22 mouse cellular contexts compared by ENCODE assay signal in genomic region chr12:110948082-110948909, GRCm38 (mm10). TPM values are rescaled to one million over a fixed set of nuclear protein-coding genes. Genes with fewer than 3 reads are reported as not detected.
A peak's percentile ranks its signal among the peaks of the same experiment; 100 is the strongest.
DNase-seq lines count a peak whose midpoint lies in the region; ATAC-seq and TF ChIP-seq lines count a peak whose summit lies in the region.
"Had no signal": no experiment of that assay in that cellular context is flagged by ENCODE, and none has a peak within 500 bp of the region (broad histone marks: within the 10 kb centered on the region; RNA-seq: fewer than 3 reads in every experiment).

No protein-coding gene starts in this region.

- 73% methylated on average over 6 of the region's 6 CpGs for WGBS in bone marrow, adult 2 months
- 80% methylated on average over 6 of the region's 6 CpGs for WGBS in liver, postnatal 0 days (ENCODE audit: insufficient replicate concordance)
- WGBS in kidney, adult 2 months: 94% methylated on average over 6 of the region's 6 CpGs

- DNase-seq in gastrocnemius, adult 18-20 months (ENCODE audit: low spot score): peak; percentile 65
- DNase-seq in gastrocnemius, postnatal 10 days: no peak
- DNase-seq in heart, postnatal 4 days: peak; percentile 36
- DNase-seq in heart, adult 11 months: no peak
- no peak for DNase-seq in liver, postnatal 0 days
- DNase-seq in kidney, adult 2 months: no peak
- DNase-seq in adrenal gland, adult 2 months: no peak
- DNase-seq: adrenal gland, postnatal 36 days; cerebellum, adult 11 months; cerebellum, postnatal 25 days; embryo, embryonic 11 days; kidney, postnatal 36 days; layer of hippocampus, adult 9-11 months; lung, embryonic 14.5 days; midbrain, embryonic 14.5 days; thymus, postnatal 25 days had no signal

- no peaks in the 10 kb centered on the region for H3K27me3 ChIP-seq in liver, postnatal 0 days (ENCODE audit: insufficient read depth, low read length)
- no peaks in the 10 kb centered on the region for H3K27me3 ChIP-seq in kidney, adult 2 months (replicated peaks; ENCODE audit: control insufficient read depth, insufficient read depth, low read length)
- H3K27me3 ChIP-seq: forebrain, embryonic 15.5 days; intestine, embryonic 15.5 days; megakaryocyte, embryonic 14.5 days had no signal

- peaks cover 18% of the 10 kb centered on the region for H3K36me3 ChIP-seq in liver, postnatal 0 days (replicated peaks; ENCODE audit: insufficient read depth, low read length)
- H3K36me3 ChIP-seq in kidney, adult 2 months (ENCODE audit: control insufficient read depth, insufficient read depth, low read length): 0 out of 2 replicates have a peak, but pooled peaks cover 2% of the 10 kb centered on the region
- H3K36me3 ChIP-seq: intestine, embryonic 15.5 days had no signal

- H3K9ac ChIP-seq in liver, postnatal 0 days (replicated peaks): no peak overlapping the region
- H3K9ac ChIP-seq: forebrain, embryonic 15.5 days; intestine, embryonic 15.5 days; lung, embryonic 14.5 days had no signal

- no peak overlapping the region for H3K4me3 ChIP-seq in bone marrow, adult 2 months (replicated peaks; ENCODE audit: control insufficient read depth, low read depth, low read length)
- no peak overlapping the region for H3K4me3 ChIP-seq in liver, postnatal 0 days (ENCODE audit: low read depth, low read length)
- no peak overlapping the region for H3K4me3 ChIP-seq in kidney, adult 2 months (ENCODE audit: insufficient read depth, low read depth, low read length)
- H3K4me3 ChIP-seq: forebrain, embryonic 15.5 days; hindbrain, embryonic 10.5 days; intestine, embryonic 15.5 days; megakaryocyte, embryonic 14.5 days had no signal

- ATAC-seq in liver, postnatal 0 days: peak; percentile 44; the same call in 1 of the 2 replicates
- ATAC-seq: forebrain, embryonic 15.5 days; hindbrain, embryonic 16.5 days; intestine, embryonic 15.5 days had no signal

- H3K4me1 ChIP-seq in bone marrow, adult 2 months (ENCODE audit: control insufficient read depth, insufficient read depth, low read length): peaks cover 1% of the 10 kb centered on the region; the same call in 1 of the 2 replicates
- H3K4me1 ChIP-seq in liver, postnatal 0 days (ENCODE audit: insufficient read depth): peaks cover 4% of the 10 kb centered on the region
- H3K4me1 ChIP-seq in kidney, adult 2 months (ENCODE audit: control insufficient read depth, insufficient read depth, low read length): no peaks in the 10 kb centered on the region
- H3K4me1 ChIP-seq: forebrain, embryonic 15.5 days; hindbrain, embryonic 10.5 days; intestine, embryonic 15.5 days had no signal

- no peak for TF ChIP-seq CTCF in bone marrow, adult 2 months (IDR thresholded peaks at IDR 0.05; ENCODE audit: control insufficient read depth, insufficient read depth, low read length)
- no peak for TF ChIP-seq CTCF in liver, postnatal 0 days (IDR thresholded peaks at IDR 0.05; ENCODE audit: low read depth)
- TF ChIP-seq CTCF in kidney, adult 2 months (conservative IDR thresholded peaks at IDR 0.05; ENCODE audit: insufficient read depth, insufficient read length, low read depth, low read length): no peak

- no peak for TF ChIP-seq EP300 in liver, postnatal 0 days (IDR thresholded peaks at IDR 0.05; ENCODE audit: low read depth)

- H3K9me3 ChIP-seq in liver, postnatal 0 days (ENCODE audit: low read length): no peaks in the 10 kb centered on the region
- H3K9me3 ChIP-seq: forebrain, embryonic 15.5 days; hindbrain, embryonic 10.5 days; intestine, embryonic 15.5 days; megakaryocyte, embryonic 14.5 days had no signal

- no peak for TF ChIP-seq POLR2A in bone marrow, adult 2 months (IDR thresholded peaks at IDR 0.05; ENCODE audit: borderline replicate concordance, control insufficient read depth, low read depth, low read length)
- no peak for TF ChIP-seq POLR2A in kidney, adult 2 months (IDR thresholded peaks at IDR 0.05; ENCODE audit: low read depth, low read length)

- no peak overlapping the region for H3K4me2 ChIP-seq in liver, postnatal 0 days (ENCODE audit: low read depth, low read length)
- H3K4me2 ChIP-seq: forebrain, embryonic 15.5 days; intestine, embryonic 15.5 days; lung, embryonic 14.5 days had no signal

- 0 out of 2 replicates have a peak overlapping the region, but pooled peaks have one; percentile 5 for H3K27ac ChIP-seq in bone marrow, adult 2 months (ENCODE audit: control insufficient read depth, insufficient read depth, low read depth, low read length, poor library complexity)
- H3K27ac ChIP-seq in liver, postnatal 0 days (ENCODE audit: low read depth): no peak overlapping the region
- no peak overlapping the region for H3K27ac ChIP-seq in kidney, adult 2 months (ENCODE audit: insufficient read depth, low read depth, low read length)
- H3K27ac ChIP-seq: forebrain, embryonic 15.5 days; hindbrain, embryonic 10.5 days; intestine, embryonic 15.5 days had no signal

RNA-seq across cellular contexts. Expression of gene Ankrd9, which starts 30.5 kb away (rescaled TPM):
- 100 to 1,000 TPM; 109 to 181 TPM for total RNA-seq in gastrocnemius, adult 18-20 months (2021)
- total RNA-seq in gastrocnemius, postnatal 10 days (2021): 100 to 1,000 TPM in 1 of 2 experiments, 10 to 100 TPM in 1; 20.3 to 102 TPM
- total RNA-seq in heart, postnatal 4 days (2021): 10 to 100 TPM; 22.4 to 28.0 TPM
- 19.7 and 28.6 TPM in 2 replicates for polyA plus RNA-seq in bone marrow, adult 2 months (2011; ENCODE audit: insufficient read depth, insufficient read length, low replicate concordance, missing spikeins)
- 15.9 and 16.5 TPM in 2 replicates for polyA plus RNA-seq in liver, postnatal 0 days (2015; fragmentation: Nextera tagmentation; extraction: Ambion mirVana)
- 23.9 and 28.0 TPM in 2 replicates for polyA plus RNA-seq in kidney, adult 2 months (2012; rRNA removed)
- total RNA-seq in adrenal gland, adult 2 months (2021): 10 to 100 TPM; 30.4 to 42.7 TPM
- polyA plus RNA-seq in adrenal gland, adult 2 months (2012; rRNA removed): 90.6 and 110 TPM in 2 replicates

RNA-seq across cellular contexts. Expression of gene Tecpr2, which starts 59.2 kb away (rescaled TPM):
- total RNA-seq in gastrocnemius, adult 18-20 months (2021): 1 to 10 TPM; 2.4 to 2.9 TPM
- total RNA-seq in gastrocnemius, postnatal 10 days (2021): 1 to 10 TPM; 2.6 to 3.3 TPM
- total RNA-seq in heart, postnatal 4 days (2021): 1 to 10 TPM; 5.2 to 6.0 TPM
- polyA plus RNA-seq in bone marrow, adult 2 months (2011; ENCODE audit: insufficient read depth, insufficient read length, low replicate concordance, missing spikeins): 3.6 and 6.1 TPM in 2 replicates
- 0.63 and 1.1 TPM in 2 replicates for polyA plus RNA-seq in liver, postnatal 0 days (2015; fragmentation: Nextera tagmentation; extraction: Ambion mirVana)
- polyA plus RNA-seq in kidney, adult 2 months (2012; rRNA removed): 4.3 and 4.7 TPM in 2 replicates
- 1 to 10 TPM; 8.2 TPM for total RNA-seq in adrenal gland, adult 2 months (2021)
- polyA plus RNA-seq in adrenal gland, adult 2 months (2012; rRNA removed): 6.1 and 7.0 TPM in 2 replicates

RNA-seq across cellular contexts. Expression of gene Cinp, which starts 59.4 kb away (rescaled TPM):
- total RNA-seq in gastrocnemius, adult 18-20 months (2021): 10 to 100 TPM; 20.8 to 24.9 TPM
- total RNA-seq in gastrocnemius, postnatal 10 days (2021): 10 to 100 TPM; 33.0 to 34.6 TPM
- 10 to 100 TPM; 45.7 to 50.1 TPM for total RNA-seq in heart, postnatal 4 days (2021)
- polyA plus RNA-seq in bone marrow, adult 2 months (2011; ENCODE audit: insufficient read depth, insufficient read length, low replicate concordance, missing spikeins): 30.1 and 37.1 TPM in 2 replicates
- polyA plus RNA-seq in liver, postnatal 0 days (2015; fragmentation: Nextera tagmentation; extraction: Ambion mirVana): 30.6 and 34.2 TPM in 2 replicates
- 27.1 and 28.6 TPM in 2 replicates for polyA plus RNA-seq in kidney, adult 2 months (2012; rRNA removed)
- 10 to 100 TPM; 41.0 to 41.9 TPM for total RNA-seq in adrenal gland, adult 2 months (2021)
- 51.2 and 52.8 TPM in 2 replicates for polyA plus RNA-seq in adrenal gland, adult 2 months (2012; rRNA removed)

Comparison
In these comparisons a context has a peak if more than half of its experiments do, and no peak if none do; other contexts are left out.
1. DNase-seq: peak in gastrocnemius, adult 18-20 months (single experiment) and heart, postnatal 4 days (single experiment); none in gastrocnemius, postnatal 10 days (single experiment), heart, adult 11 months (single experiment), liver, postnatal 0 days (single experiment), kidney, adult 2 months (single experiment) and adrenal gland, adult 2 months (single experiment).